Mouse (Mus musculus) kidney, postnatal 25 days (tissue): ENCODE data around the gene Ambra1.
A peak's percentile ranks its signal among the peaks of the same experiment; 100 is the strongest.

ENCODE experiments used
- DNase-seq, 2 experiments: peaks; one replicate each; pipeline ENCODE4 v3.0.0; 2021; ENCODE audit warnings: mixed read lengths in 2 of 2

The Ambra1 gene

GRCm38 (mm10) chr2:91963443-91963932 lies 233.6 kb downstream of the Ambra1 start:
- DNase-seq: peak; percentile 97

GRCm38 (mm10) chr2:91964610-91965204 lies 234.8 kb downstream of the Ambra1 start:
- no peak for DNase-seq

DNA sequence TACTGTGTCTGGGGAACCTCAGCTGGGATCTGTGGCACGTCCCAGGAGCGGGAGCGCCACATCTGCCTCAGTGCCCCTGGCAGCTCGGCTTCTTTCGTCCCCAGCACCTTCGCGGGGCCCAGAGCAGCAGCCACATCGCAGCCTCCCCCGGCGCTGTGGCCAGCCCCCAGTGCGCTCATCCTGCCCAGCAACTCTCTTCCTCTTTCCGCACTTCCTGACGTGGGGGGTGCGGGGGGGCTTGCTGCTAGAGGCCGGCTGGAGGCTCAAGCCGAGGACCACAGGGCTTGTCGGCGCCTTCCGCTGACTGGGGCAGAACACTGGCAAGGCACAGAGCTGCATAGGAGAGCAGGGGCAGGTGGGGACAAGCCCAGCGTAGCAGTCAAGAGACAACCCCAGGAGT lies 235.5 kb downstream of the Ambra1 start:
- peak; percentile 86 to 92 for DNase-seq

DNA sequence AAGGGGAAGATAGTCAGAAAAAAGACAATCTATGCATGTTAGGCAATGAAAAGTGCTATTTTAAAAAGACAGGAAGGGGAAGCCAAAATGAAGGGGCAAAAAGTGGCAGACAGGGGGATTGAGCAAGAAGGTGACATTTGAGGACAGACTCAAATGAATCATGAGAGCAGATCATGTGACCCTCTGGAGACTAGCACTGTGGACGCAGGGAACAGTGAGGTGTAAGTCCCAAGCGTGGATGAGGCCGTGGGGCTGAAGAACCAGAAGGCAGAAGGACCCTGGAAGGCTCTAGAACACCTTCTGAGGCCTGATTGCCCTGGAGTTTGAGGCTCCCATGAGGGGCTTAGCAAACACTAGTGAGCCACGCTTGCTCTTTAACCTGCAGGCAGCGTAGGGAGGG lies 236.4 kb downstream of the Ambra1 start:
- DNase-seq: no peak

GRCm38 (mm10) chr2:91967962-91968361 lies 238.0 kb downstream of the Ambra1 start:
- DNase-seq: peak; percentile 61 to 82
